Mouse (Mus musculus) liver, embryonic 14.5 days (tissue): Measurements from ENCODE around the gene Sema4a.

Source experiments
- CTCF ChIP-seq: IDR thresholded peaks from 2 replicates; pipeline ENCODE4 v1.5.1; 2016; ENCODE audit warnings: antibody characterized with exemption, low read depth, control low read depth
- EP300 ChIP-seq: IDR thresholded peaks from 2 replicates; pipeline ENCODE4 v1.6.1; 2016; ENCODE audit warnings: antibody characterized with exemption, low read depth

DNA sequence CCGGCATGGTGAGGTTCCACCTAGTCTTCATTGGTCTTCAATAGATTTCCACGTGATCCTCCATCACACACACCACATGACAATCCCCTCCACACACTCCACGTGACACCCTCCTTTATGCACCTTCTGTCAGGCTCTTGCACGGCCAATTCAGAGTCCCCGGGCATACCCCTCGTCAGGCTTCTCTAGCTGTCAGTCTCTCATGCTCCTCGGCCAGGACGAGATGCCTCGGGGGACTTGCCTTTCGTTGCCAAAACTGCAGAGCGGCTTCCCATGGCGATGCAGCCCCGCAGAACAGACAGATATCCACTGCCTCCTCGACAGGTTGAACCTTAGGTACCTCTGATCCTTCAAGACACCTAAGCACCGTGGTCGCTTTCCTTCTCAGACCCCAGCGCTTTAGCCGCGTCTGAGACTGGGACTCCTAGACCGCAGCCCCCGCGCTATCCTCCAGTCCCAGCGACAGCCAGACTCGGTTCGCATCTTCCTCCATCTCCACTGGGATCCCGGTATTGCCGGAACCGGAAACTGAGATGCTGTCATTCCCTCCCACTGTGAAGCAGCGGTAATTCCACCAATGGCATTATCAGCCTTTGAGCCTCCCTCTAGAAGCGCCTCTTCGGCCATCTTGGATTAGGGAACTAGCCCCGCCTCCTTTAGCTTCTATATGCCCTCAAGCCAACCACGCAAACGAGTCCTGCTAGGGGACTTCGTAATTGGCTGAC, 36.2 kb downstream of the Sema4a start, which contains the start of gene Slc25a44:
- TF ChIP-seq CTCF (no peak), EP300 (no peak)
